Mouse (Mus musculus) ES-CJ7 (cell line): ENCODE results near the gene Arrb1.
"Not testable (repeated sequence)": the region's sequence is repeated elsewhere in the genome, so short reads cannot be mapped to it uniquely, and the experiment has no call there.

Experiments
- DNase-seq: peaks from one replicate; pipeline ENCODE4 v3.0.0; 2011; ENCODE audit warnings: low read depth, low spot score

The Arrb1 gene

DNA sequence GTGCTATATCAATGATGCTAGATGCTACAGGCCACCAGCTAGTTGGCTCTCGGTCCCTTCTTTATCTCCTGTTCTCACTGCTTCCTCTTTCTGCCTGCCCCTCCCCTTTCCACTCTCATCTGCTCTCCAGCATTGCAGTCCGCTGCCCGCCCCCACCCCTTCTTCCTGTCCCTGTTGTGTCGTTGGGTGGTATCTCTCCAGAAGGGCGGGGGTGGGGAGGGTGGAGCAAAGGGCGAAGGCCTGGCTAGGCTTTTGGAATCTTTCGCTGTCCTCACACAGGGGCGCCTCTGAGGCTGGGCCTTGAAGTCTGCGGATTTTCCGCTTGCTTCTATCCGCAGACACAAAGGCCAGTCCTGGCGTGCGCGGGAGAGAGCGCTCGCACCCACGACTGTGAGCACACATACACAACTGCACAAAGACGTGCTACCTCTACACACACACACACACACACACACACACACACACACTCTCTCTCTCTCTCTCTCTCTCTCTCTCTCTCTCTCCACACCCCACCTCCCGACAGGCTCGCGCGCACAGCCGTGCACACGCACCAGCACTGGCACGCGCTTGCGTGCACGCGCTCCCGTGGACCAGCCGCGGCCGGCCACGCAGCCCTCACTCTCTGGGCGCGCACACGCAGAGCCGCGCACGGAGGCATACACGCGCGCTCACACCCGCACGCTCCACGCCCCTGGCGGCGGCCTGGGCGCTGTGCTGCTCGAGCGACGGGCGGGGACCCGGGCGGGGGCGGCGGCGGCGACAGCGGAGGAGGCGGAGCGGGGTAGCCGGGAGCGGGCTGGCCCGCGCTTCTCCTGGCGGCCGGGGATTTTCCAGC, at the start of gene Arrb1:
TSS of gene Arrb1 (plus strand) at position 566 of the 835 bp plus-strand sequence.
- peak; percentile 68 for DNase-seq

- no peak for DNase-seq
Measured at GRCm38 (mm10) chr7:99489708-99490107, 45.6 kb upstream of the Arrb1 start.

DNA sequence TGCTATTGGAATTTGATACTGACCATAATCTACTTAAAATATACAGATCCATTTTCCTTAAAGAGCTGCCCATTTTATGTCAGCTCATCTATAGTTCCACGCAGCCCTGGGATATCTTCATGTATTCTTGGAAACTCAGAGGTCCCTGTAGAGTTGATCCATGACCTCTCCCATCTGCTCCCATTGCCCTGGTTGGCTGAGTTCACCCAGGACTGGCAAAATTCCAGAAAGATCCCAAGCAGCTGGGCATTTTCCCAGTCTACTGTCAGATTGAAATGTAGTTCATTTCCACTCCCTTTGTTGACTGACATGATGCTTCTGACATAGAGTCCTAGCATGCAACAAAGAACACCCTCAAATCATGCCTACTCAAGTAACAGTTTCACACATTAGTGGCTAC, 36.1 kb upstream of the Arrb1 start:
- DNase-seq: no peak

DNA sequence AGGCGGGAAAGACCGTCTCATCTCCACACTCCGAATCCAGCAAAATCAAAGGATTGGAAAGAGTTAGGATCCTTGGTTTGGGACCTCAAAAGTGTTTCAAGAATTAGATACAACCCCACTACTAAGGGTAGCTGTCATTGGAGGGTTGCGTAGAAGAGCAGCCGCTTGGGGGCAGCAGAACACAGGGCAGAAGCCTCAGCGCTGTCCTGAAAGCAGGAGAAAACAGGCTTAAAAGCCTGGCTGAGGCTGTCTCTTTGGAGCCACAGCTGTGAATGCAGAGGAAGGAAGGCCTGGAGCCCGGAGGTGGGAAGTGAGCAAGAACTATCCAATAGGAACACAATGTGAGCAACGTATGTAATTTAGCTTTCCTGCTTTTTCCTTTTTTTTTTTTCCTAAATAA, 35.1 kb upstream of the Arrb1 start:
- peak; percentile 74 for DNase-seq

DNA sequence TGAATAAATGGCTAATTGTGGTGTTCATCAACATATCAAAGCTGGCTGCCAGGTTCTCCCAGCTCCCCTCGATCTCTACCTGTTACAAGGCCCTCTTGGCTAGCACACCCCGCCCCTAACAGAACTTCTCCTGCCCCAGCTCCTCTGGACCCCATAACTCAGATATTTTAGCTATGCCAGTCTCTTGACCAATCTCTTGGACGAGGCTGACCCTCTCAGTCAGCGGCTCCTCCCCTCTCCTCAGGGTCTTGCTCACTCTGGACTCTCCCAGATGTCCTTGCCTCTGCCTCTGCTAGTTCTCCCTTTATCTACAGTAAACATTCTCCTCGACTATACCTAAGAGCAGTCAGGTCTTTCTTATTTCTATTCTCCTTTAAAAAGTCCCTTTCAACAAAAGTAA, 34.6 kb upstream of the Arrb1 start:
- DNase-seq: no peak

DNA sequence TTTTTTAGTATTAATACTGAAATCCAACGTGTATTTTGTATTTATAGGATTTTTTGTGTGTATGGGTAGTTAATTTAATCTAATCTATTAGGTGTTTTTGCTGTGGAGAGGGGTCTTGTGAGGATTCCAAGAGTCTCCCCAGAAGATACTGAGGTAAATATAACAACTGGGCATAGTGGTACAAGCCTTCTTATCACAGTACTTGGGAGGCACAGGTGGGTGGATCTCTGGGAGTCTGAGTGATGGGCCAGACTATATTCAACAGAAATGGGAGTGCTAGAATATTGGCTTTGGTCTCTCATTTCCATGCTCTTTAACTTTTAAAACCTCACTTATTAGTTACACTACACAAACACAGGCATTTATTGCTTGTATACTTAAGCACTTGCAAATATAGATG, 34.1 kb upstream of the Arrb1 start:
- DNase-seq: no peak

DNA sequence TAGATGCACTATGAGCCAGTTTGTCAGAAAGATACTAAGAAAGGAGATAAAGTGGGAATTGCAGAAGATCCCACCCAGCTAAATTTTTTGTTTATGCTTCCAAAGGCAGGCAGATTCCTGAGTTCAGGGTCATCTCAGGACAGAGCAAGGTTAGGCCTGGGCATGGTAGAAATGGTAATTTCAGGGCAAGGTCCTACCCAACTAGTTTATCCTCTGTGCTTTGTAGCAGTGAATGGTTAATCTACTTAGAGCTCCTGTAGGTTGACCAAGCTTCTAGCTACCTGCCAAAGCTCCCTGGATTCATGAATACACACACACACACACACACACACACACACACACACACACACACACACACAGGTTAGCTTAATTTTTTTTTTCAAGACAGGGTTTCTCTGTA, 30.7 kb upstream of the Arrb1 start:
- no peak for DNase-seq

DNA sequence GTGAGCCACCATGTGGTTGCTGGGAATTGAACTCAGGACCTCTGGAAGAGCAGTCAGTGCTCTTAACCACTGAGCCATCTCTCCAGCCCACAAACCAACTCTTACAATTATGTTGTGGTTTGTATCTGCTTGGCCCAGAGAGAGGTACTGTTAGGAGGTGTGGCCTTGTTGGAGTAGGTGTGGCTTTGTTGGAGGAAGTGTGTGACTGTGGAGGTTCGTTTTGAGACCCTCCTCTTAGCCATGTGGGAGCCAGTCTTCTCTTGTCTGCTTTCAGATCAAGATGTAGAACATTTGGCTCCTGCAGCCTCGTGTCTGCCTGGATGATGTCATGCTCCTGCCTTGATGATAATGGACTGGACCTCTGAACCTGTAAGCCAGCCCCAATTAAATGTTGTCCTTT, 27.1 kb upstream of the Arrb1 start:
- DNase-seq: not testable (repeated sequence)

DNA sequence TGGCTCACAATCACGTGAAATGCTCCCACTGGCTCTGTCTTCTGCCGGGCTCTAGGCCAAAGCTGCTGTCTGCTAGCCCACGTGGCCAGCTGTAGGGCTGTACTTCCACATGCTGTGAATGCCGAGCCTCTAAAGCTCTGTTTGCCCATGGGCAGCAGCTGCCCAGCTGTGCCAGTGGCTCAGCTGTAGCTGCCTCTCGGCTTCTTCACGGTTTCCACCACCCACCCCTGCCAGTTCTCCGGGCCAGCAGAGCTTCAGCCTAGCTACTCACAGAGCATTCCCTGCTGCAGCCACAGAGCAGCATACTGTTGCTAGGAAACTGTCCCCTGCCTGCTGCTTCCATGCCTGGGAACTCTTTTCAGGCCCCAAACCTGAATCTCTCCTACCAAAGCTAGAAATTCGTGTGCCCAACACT, 25.2 kb upstream of the Arrb1 start:
- DNase-seq: no peak

DNA sequence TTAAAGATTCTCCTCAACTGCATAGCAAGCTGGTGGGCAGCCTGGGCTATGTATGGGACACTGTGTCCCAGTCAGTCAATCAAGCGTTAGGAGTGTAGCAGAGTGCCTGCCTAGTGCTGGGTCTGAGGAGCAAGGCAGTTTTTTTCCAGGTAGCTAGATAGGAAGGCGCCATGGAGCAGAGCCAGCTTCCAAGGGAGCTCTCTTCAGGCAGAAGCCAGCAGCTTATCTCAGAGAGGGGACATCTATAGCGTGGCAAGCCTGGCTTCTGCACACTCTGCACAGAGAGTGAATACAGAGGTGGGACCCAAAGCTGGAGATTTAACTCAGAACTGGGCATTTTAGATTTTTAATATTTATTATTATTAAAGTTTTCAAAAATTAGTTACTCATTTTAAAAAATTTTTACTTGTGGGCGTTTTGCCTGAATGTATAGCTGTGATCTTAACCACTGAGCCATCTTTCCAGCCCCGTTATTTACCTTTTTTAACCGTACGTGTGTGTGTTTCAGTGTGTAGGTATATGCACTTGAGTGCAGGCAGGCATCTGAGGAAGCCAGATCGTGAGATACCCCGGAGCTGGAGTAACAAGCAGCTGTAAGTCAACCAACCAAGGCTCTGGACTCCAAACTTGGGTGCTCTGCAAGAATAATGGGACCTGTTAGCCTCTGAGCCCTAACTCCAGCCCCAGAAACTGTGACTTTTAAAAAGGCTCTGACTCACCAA, 19.0 kb upstream of the Arrb1 start:
- DNase-seq: no peak

GRCm38 (mm10) chr7:99516814-99517157, 18.5 kb upstream of the Arrb1 start:
- DNase-seq: no peak

DNA sequence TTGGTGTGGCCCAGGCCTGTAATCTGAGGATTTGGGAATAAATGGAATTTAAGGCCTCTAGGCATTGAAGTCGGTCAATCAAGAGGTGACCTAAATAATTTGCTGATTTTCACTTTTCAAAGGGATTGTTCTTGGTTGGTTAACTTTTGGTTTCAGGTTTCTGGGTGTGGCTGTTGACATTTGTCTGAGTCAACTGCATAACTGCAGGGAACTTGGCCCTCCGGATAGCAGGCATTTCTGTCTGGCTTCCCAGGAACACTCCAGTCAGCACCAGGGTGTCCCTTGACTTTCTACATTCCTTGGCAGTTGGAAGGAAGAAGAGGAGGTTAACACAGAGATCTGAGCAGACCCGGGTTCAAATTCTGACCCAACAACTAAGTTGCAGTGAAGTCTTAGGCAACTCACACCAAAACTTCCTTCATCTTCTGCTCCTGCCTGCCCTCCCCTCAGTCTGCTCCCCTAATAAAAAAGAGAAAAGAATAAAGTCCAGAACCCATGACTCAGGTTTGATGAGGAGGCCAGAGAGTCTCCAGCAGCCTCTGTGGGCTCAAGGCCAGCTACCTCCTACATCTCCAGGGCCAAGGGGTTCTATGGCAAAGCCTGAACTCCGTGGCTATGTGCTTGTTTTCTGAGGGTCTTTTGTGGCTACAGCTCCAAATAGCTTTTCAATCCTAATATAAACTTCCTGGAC, 16.2 kb upstream of the Arrb1 start:
- DNase-seq: peak; percentile 75

GRCm38 (mm10) chr7:99523121-99523520, 12.1 kb upstream of the Arrb1 start:
- DNase-seq: no peak

GRCm38 (mm10) chr7:99523837-99524236, 11.4 kb upstream of the Arrb1 start:
- DNase-seq: no peak

- DNase-seq: no peak
Measured at GRCm38 (mm10) chr7:99528547-99528946, 6.7 kb upstream of the Arrb1 start.

- DNase-seq: no peak
Measured at GRCm38 (mm10) chr7:99529410-99529809, 5.9 kb upstream of the Arrb1 start.

DNA sequence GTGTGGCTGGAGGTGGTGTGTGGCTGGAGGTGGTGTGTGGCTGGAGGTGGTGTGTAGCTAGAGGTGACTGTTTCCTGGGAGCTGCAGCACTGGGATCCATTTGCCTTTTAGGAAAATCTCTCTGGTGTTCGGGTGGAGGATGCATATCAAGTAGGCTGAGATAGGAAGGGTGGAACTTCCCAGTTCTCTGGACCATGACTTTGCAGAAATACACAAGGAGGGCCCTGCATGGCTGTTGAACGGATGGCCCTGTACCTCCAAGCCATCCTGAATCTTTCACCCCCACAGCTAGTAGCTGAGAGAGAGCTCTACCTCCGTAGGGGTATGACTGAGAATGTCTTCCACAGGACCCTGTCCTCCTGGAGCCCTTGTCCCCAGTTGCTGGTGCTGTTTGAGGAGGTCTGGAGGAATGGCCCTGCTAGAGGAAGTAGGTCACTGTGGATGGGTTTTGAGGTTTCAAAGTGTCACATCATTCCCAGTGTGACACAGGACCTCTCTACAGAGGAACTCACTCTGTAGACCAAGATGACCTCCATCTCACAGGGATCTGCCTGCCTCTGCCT, 3.8 kb upstream of the Arrb1 start:
- DNase-seq: no peak

DNA sequence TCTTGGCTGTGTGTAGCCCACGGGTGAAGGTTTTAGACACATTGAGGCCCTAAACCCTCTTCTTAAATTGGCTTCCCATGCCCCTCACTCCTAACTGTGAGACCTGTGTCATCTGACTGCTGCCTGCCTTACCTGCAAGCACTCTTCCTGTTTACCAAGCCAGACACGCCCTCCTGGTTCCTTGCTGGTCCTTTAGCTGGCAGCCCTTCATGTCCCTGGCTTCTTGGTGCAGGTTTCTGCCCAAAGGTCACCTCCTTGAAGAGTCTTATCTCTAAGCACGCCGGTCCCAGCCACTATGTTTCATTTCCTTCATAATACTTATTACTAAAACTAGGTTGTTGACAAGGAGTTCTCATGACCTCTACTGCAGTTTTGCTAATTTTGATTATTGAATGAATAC, 2.7 kb upstream of the Arrb1 start:
- no peak for DNase-seq

- DNase-seq: no peak
Measured at GRCm38 (mm10) chr7:99533600-99533999, 1.7 kb upstream of the Arrb1 start.

GRCm38 (mm10) chr7:99534501-99534900, 765 bp upstream of the Arrb1 start:
- no peak for DNase-seq

- no peak for DNase-seq
Measured at GRCm38 (mm10) chr7:99535741-99536501, 655 bp downstream of the Arrb1 start.
